Mouse (Mus musculus): ENCODE data around the gene Lama5. TPM values are rescaled to one million over a fixed set of nuclear protein-coding genes. Genes with fewer than 3 reads are reported as not detected.
"Not testable (repeated sequence)": the region's sequence is repeated elsewhere in the genome, so short reads cannot be mapped to it uniquely, and the experiment has no call there.

Lama5 gene
- total RNA-seq, 2 experiments from 2014 or later = 9.6 to 10.6 TPM

DNA sequence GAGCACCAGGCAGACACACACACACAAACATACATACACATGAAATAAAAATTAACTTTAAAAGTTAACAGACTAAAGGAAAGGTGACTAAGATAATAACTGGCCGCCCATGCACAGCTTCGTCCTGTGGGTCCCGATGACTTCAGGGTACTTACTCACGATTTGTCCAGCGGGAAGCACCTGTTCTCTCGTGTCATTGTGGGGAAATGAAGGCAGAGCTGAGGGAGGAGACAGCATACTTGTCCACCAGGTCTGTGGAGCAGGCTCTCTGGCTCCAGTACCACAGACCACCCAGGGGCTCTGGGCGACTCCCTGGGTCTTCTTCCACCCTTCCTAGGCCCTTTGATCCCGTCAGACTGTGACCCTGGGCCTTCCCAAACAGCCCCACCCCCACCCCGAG, 24.4 kb downstream of the Lama5 start:
- no peak for DNase-seq (ENCODE audit: low spot score)

DNA sequence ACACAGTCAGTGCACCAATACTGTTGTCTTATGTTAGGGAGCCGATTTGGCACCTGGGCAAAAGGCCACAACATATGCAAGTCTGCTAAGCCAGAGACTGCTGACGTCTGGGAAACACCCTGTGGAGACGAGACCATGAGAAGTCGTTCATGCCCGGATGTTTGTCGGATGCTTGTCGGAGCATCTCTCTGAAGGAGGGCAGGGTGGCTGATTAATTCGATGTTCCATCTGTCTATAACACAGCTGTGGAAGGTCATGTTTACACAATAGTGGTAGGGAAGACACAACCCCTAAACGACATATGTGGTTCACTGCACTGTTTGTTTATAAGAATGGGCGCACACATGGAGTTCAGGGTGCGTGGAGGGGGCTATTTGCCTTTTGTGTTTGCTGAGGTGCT, 25.0 kb downstream of the Lama5 start:
- DNase-seq (ENCODE audit: low spot score) = no peak

DNA sequence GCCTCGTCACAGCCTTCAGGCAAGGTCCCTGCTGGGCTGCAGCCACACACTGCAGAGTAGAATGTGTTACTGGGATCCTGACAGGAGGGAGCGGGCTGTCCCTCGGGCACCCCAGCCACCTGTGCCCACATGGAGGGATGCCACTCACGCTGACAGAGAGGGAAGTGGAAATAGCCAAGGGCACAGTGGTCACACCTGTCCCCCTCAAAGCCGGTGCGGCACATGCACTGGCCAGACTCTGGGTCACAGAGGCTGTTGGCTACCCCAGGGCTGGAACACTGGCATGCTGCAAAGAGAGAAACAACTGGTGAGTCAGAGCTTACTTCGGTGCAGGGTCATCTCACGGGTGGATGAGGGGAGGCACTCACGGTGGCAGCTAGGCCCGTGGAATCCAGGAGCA, 26.9 kb downstream of the Lama5 start:
- DNase-seq (ENCODE audit: low spot score) = peak; percentile 31

DNA sequence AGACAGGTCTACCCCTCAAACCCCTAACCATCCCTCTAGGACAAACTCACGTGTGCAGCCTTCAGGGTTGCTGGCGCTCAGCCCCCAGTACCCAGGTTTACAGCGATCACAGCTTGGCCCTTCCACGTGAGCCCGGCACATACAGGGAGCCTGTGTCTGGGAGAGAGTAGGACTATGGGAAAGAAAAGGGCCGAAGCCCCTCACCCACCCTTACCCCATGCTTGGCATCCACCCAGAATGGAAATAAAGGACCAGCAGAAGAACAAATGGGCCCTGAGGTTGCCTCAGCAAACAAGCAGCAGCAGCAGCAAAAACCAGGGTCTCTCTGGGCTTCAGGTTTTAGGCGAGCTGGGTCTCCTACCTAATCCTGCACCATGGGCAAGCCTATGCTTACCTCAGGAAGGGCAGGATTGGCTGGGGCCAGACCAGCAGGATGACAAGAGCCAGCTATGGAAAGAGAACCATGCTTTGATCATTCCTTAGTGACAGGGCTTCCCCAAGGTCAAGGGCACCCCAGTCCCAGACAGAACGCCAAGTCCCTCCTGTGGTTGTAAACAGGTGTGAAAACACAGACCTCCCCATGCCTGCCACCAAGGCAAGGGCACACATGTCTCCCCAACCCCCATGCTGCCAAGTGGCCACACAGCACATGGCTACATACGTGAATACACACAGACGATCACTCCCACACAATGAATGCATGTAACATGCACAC, 28.2 kb downstream of the Lama5 start:
- DNase-seq (ENCODE audit: low spot score) = no peak

DNA sequence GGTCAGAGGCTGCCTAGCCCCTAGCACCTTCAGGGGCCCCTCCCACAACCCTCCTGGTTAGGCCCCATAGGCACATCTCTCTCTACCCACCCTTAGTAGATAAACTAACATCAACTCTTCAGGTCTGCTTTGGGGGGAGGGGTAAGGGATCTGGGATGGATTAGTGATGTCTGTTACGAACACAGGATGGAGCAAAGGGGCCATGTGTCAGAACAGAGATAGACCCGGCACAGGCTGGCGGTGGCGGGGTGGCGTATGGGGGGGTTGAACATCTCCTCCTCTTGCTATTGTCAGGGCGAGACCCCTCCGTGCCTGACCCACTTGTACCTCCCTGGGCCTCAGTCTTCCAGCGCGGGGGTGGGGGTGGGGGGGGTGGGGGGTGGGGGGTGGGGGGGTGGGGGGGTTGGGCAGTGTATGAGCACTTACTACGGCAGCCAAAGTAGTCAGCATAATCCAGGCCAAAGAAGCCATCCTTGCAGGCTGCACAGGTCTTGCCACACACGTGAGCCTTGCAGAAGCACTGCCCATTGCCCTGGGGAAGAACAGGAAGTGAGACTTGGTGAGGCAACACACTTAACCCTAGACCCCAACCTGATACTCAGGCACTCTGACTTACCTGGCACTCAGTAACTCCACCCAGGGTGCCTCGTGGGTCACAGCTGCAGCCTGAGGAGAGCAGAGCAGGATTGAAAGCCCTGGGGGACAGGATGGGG, 28.9 kb downstream of the Lama5 start:
- no peak for DNase-seq (ENCODE audit: low spot score)

DNA sequence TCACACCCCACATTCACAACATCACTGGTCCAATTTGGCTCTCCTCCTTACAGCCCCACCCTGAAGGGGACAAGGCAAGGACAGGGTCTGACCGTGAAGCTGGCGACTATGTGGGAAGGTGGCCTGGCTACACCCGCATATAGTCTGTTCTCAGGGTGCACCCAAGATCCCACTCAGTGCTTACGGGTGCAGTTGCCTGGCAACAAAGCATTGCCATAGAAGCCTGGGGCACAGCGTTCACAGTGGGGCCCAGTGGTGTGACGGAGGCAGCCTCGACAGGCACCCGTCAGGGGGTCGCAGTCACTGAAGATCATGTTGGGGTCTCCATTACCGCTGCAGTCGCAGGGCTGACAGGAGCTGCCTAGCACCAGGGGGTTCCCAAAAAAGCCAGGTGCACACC, 38.3 kb downstream of the Lama5 start:
- DNase-seq (ENCODE audit: low spot score) = no peak

DNA sequence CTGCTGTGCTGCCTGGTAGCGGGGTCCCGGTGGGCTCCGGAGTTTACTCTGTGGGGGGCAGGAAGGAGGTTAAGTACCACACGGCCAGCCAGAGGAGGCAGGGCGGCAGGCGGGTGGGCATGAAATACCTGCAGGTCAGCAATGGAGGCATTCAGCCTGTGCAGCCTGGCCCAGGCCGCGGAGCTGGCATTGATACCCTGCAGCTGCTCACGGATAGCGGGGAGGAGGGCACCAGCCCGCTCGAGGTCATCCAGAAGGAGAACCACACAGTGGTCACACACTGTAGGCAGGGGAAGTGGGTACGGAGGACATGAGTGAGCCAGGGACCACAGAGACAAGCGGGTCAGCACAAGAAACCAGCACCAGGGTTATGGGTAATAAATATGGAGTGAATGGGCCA, 40.0 kb downstream of the Lama5 start:
- DNase-seq (ENCODE audit: low spot score) = peak; percentile 73

DNA sequence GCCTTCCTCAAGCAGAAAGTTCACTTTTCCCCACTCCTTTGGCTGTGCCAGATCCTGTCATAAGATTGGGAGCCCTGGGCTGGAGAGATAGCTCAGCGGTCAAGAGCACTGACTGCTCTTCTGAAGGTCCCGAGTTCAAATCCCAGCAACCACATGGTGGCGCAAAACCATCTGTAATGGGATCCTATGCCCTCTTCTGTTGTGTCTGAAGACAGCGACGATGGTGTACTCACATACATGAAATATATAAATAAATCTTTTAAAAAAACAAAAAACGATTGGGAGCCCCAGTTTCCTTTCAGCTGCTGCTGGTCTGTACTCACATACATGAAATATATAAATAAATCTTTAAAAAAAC, 40.9 kb downstream of the Lama5 start:
- no peak for DNase-seq (ENCODE audit: low spot score)

DNA sequence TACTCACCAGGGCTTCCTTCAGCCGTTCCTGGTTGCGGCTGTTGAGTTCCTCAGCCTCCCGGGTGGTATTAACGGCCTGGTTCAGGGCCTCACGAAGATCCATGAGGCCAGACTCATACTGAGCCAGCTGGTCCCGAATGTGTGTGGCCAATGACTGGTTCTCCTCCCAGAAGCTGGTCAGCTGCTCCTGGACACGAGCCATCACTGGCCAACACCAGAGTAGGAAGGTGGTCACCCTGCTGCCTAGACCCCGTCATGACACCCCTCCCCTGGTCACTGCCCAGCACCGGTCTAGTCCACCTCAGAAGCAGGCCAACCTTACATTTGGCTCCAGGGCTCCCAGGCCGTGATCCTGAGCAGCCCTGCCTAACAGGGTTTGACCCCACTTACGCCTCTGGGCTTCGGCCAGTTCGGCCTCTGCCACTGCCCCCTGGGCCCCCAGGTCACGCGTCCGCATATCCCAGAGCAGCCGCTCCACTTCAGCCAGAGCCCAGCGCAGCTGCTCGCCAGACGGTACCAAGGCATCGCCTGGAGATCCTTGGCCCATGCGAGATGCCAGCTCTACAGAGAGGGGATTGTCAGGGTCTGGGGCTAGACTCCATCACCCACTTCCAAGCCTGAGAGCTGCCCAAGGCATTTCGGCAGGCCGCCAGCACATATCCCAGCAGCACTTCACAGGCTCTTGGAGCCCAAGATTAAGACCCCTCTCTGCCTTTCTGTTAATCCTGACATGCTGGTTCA, 41.5 kb downstream of the Lama5 start:
- DNase-seq (ENCODE audit: low spot score) = no peak

DNA sequence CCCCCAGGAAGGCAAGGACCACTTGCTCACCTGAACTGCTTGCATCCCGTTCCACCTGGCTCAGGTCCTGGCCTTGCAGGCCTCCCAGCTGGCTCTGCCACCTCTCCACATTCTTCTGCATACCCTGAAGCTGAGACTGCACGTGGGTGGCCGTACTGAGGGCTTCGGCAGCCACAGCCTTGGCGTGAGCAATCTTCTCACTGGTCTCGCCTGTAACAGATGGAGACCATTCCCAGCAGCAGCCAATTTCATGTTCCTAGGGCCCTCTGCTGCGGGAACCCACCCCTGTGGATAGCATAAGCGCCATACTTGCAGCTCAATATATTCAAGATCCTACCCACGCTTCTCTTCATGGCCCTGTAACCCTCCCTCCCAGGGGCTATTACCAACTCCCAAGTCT, 44.1 kb downstream of the Lama5 start:
- DNase-seq (ENCODE audit: low spot score) = no peak

DNA sequence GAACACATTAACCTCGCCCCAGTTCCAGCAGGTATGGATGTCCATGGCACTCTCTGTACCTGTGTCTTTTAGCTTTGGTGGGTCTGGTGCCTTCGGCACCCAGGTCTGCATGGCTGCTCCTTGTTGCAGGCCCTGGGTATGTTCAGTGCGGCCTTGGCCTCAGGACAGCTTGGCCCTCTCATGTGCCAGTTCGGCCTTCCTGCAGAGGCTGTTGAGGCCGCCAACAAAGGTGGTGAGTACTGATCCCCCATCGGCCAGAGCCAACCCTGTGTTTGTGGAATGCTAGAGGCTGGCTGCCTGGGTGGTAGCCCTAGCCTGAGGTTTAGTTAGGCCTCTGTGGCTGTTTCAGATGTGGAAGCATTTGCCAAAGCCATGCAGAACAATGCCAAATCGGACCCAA, 49.9 kb downstream of the Lama5 start:
- DNase-seq (ENCODE audit: low spot score) = no peak

DNA sequence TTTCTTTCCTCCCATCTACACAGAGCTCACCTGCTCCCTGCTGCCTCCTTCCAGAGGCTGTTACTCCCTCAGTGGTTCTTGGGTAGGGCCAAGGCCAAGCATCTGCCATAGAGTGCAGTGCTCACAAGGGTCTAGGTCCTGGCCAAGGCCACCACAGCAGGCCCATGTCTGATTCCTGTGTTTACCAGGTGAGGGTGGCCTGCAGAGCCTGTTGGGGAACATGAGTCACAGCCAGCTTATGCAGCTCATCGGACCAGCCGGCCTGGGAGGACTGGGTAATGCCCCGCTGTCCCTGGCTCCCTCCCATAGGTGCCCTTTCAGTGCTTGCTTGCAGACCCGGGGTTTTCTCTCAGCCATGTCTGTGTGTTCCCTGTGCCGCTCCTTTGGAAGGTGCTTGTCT, 51.5 kb downstream of the Lama5 start:
- DNase-seq (ENCODE audit: low spot score) = no peak

DNA sequence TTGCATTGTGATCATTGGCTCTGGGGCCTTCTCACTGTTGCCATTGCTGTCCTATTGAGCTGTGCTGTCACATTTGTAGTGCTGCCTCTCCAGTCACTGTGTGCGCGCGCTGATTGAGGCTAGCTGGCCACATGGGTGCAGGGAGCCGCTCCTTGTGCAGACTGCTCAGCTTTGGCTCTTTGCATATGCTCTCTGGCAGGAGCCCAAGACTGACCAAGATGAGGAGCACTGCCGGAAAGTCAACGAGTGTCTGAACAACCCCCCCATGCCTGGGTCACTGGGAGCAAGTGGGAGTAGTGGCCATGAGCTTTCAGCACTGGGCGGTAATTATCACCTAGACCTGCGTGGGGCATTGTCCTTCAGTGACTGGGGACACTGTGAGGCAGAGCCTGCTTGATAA, 51.9 kb downstream of the Lama5 start:
- not testable (repeated sequence) for DNase-seq (ENCODE audit: low spot score)

DNA sequence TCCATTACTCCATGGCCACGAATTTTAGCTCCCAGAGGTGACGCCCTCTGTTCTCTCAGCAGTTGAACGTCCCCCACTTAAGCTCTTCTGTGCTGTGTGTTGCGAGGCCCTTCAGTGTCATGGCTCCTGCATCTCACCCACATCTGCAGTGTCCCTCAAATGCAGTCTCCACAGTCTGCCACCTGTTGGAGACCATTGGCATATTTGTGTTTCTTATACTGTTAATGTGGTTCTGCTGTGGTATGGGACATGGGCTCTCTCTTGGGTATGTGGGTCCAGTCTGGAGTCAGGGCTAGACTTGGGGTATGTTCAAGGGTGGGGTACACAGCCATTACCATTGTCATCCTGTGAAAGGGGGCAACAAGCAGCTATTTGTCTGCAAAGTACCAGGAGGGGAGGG, 52.5 kb downstream of the Lama5 start:
- no peak for DNase-seq (ENCODE audit: low spot score)

DNA sequence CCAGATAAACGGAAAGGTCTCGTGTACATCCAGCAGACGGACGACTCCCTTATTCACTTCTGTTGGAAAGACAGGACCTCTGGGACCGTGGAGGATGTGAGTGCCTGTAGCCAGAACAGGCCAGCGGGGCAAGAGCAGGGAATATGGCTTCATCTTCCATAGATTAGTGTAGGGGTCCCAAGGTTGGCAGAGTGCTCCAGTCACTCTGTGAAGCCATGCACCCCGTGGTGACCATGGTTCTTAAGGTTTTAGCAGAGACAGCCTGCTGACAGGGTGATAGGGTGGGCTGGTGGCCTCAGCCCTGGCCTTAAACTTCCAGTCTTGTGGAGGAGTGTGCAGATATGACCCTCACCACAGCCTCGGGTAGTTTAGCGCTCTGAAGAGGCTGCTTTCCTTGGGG, 53.5 kb downstream of the Lama5 start:
- DNase-seq (ENCODE audit: low spot score) = no peak

DNA sequence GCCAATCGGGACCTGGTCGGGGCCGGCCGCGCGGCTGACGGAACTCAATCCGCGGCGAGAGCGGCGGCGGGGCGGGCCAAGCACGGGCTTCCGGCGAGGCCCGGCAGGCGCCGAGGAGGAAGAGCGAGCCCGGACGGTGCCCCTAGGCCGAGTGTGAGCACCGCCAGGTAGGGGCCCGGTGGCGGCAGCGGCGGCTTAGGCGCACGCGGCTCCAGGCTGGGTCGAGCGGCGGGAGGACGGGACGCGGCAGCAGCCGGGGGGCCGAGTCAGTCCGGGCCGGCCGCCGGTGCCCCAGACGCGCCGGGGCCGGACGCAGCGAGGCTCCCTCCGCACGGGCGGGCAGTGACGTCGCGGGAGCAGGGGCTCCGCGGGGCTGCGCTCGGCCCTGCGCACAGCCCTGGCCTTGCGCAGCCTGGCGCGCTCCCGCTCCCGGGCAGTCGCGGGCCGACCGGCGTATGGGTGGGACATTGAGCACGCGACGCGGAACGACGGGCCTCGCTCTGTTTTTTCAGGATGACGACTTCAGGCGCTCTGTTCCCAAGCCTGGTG, 54.1 kb downstream of the Lama5 start:
- peak; percentile 23 for DNase-seq (ENCODE audit: low spot score)

DNA sequence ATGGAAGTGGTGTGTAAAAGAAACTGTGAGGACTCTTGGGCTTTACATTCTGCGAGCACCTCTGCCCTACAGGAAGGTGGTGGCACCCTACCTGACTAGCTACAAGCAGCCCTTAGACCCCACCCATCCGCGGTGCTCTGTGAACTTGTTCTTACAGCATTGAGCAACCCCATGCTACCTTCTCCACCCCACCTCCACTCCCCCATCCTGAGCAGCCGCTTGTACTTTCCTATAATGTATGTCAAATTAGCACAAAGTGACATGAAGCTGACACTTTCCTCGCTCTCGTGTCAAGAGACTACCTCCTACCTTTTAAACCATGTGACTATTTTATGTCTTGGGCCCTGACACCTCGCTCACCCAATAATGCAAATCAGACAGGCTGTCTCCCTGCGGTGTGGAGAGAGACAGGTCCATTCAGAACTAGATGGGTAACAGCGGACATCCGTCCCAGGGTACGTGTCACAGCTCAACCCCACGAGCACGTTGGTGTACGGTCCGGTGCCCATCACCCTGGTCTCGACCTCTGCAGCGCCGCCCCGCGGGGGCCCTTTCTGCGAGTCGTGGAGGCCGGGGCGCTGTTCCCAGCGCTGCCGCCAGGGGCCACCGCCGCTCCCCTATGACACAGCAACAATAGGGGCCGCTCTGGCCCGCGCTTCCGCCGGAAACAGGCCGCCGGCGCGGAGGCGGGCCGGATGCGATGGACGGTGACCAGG, 54.7 kb downstream of the Lama5 start, which contains the start of gene Adrm1:
Gene Adrm1, plus strand, starts transcription at position 680 of the 716 bp plus-strand sequence.
- peak; percentile 96 for DNase-seq (ENCODE audit: low spot score)

DNA sequence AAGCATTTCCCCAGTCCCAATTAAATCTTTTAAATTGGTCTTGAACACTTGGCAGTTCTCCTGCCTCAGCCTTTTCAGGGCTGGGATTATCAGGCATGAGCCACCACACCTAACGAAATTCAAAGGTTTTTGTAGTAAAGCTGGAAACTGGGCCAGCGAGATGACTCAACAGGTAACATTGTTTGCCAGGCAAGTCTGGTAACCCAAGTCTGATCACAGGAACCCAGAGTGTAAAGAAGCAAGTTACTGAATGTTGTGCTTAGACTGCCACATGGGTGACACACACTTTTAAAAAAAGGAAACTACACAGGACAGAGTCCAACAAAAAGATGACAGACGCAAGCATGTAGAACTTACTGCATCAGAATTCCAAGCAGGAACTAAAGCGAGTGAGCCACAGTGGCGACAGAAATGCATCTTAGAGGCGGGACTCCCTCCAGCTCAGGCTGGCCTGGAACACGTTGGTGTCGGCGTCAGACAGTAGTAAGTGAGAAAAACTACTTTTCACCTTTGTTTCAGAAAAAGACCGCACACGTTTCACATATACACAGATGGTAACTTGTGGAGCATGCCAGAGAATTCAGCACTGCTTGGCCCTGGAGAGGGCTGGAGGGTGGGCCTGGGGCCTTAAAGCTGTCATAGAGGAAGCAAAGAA, 55.4 kb downstream of the Lama5 start:
- DNase-seq (ENCODE audit: low spot score) = no peak

DNA sequence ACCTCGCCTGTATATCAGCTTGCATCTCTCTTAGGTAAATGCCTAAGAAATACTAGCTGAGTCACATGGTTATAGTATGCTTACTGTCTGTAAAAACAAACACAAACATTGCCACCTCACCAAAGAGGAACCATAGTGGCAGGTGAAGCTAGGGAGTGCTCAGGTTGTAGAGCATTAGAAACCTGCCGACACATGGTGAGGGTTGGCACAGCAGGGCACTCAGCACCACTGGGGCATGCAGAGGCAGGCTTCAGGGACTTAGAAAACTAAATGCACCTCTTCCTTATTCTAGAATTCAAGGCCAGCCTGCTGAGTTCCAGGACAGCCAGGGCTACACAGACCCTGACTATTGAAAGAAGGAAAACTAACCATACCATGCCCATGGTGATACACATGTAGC, 58.8 kb downstream of the Lama5 start:
- no peak for DNase-seq (ENCODE audit: low spot score)

DNA sequence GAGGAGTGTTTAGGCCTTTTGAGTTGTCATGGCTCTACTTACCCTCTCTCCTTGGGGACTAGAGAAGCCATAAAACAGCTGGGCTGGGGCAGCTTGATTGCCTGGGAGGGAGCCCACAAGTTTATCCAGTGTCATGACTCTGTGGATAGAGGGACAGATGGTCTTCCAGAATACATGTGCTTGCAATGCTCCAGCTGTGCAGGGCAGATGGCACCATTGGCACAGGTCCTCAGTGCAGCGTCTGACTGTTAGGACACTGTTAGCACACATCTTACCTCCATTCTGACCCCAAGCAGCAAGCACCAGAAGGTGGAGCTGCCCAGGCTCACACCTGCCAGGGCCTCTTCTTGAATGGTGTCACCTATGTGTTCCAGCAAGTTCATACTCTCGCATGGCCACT, 59.8 kb downstream of the Lama5 start:
- no peak for DNase-seq (ENCODE audit: low spot score)

DNA sequence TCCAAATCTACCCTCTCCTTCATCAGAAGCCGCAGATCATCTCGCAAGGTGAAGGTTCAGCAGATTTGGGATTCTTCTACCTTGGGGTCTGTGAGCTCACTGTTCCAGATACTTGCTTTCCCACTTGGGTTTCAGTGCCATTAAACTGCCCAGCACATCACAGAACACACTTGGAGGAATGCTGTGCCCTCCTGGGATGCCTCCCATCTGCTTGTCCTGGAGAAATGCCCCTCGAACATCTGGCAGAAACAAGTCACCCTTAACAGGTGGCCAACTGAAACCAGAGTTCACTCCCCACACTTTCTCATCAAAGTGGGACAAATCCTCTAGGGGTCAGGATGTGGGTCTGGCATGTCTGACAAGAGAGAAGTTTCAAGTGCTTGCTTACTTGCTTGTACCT, 67.0 kb downstream of the Lama5 start:
- DNase-seq (ENCODE audit: low spot score) = no peak

All from gastrocnemius, adult 18-20 months (tissue).